ENCODE assay signal across 11 mouse cellular contexts in the genomic region with DNA sequence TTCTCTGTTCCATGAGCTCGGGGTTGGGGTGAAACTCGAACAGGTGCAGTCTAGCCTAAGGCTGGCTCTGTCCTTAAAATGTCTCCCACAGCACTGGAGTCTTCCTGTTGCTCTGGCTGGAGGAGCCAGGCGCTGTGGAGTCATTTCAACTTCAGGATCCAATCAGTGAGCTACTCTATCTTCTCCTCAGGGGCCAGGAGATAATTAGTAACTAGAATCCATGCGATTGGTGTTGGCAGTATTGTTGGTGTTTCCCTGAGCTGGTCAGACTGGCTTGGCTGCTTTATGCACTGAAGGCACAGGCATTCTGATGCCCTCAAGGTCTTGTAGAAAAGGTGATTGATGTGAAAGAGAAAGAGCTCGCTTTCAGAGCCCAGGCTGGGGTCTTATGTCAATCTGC. TPM values are rescaled to one million over a fixed set of nuclear protein-coding genes. Genes with fewer than 3 reads are reported as not detected.
DNase-seq lines count a peak whose midpoint lies in the region; ATAC-seq and TF ChIP-seq lines count a peak whose summit lies in the region.
"Had no signal": no experiment of that assay in that cellular context is flagged by ENCODE, and none has a peak within 500 bp of the region (broad histone marks: within the 10 kb centered on the region; RNA-seq: fewer than 3 reads in every experiment).

No protein-coding gene starts in this region.

- H3K4me2 ChIP-seq in embryonic facial prominence, embryonic 14.5 days (ENCODE audit: low read depth, low read length): peak overlapping the region; percentile 36
- H3K4me2 ChIP-seq in liver, embryonic 16.5 days (ENCODE audit: low read depth, low read length): 0 out of 2 replicates have a peak overlapping the region, but pooled peaks have one; percentile 0
- H3K4me2 ChIP-seq in hindbrain, postnatal 0 days (ENCODE audit: low read depth, low read length): no peak overlapping the region
- H3K4me2 ChIP-seq: hindbrain, embryonic 13.5 days; neural tube, embryonic 12.5 days had no signal

- H3K27me3 ChIP-seq in embryonic facial prominence, embryonic 14.5 days (replicated peaks; ENCODE audit: control insufficient read depth, insufficient read depth, low read length): no peaks in the 10 kb centered on the region
- no peaks in the 10 kb centered on the region for H3K27me3 ChIP-seq in liver, embryonic 16.5 days (ENCODE audit: control insufficient read depth, insufficient read depth, low read depth, low read length)
- H3K27me3 ChIP-seq in hindbrain, postnatal 0 days (ENCODE audit: insufficient read depth, low read length): no peaks in the 10 kb centered on the region
- H3K27me3 ChIP-seq: hindbrain, embryonic 13.5 days; neural tube, embryonic 12.5 days had no signal

- peak overlapping the region; percentile 21; the same call in 1 of the 2 replicates for H3K4me3 ChIP-seq in embryonic facial prominence, embryonic 14.5 days (ENCODE audit: low read depth, low read length)
- H3K4me3 ChIP-seq in liver, embryonic 16.5 days (ENCODE audit: low read depth, low read length): peak overlapping the region; percentile 13
- H3K4me3 ChIP-seq in hindbrain, postnatal 0 days (ENCODE audit: low read length): no peak overlapping the region
- H3K4me3 ChIP-seq: hindbrain, embryonic 13.5 days; neural tube, embryonic 12.5 days had no signal

- ATAC-seq in embryonic facial prominence, embryonic 14.5 days (ENCODE audit: low read depth): peak; percentile 76
- ATAC-seq in liver, embryonic 16.5 days (ENCODE audit: low read depth): peak; percentile 47; the same call in 1 of the 2 replicates
- ATAC-seq in hindbrain, postnatal 0 days: no peak

- H3K9ac ChIP-seq in embryonic facial prominence, embryonic 14.5 days (ENCODE audit: low read depth, low read length): no peak overlapping the region
- no peak overlapping the region for H3K9ac ChIP-seq in liver, embryonic 16.5 days (ENCODE audit: low read depth, low read length)
- no peak overlapping the region for H3K9ac ChIP-seq in hindbrain, postnatal 0 days (replicated peaks; ENCODE audit: low read length)
- H3K9ac ChIP-seq: hindbrain, embryonic 13.5 days; neural tube, embryonic 12.5 days had no signal

- no peaks in the 10 kb centered on the region for H3K9me3 ChIP-seq in embryonic facial prominence, embryonic 14.5 days (ENCODE audit: control insufficient read depth, low read length)
- no peaks in the 10 kb centered on the region for H3K9me3 ChIP-seq in liver, embryonic 16.5 days (replicated peaks; ENCODE audit: control insufficient read depth, low read length)
- no peaks in the 10 kb centered on the region for H3K9me3 ChIP-seq in hindbrain, postnatal 0 days (ENCODE audit: low read length)
- H3K9me3 ChIP-seq: hindbrain, embryonic 13.5 days; neural tube, embryonic 12.5 days had no signal

- H3K4me1 ChIP-seq in embryonic facial prominence, embryonic 14.5 days (ENCODE audit: control insufficient read depth, insufficient read depth, low read length): peaks cover 6% of the 10 kb centered on the region; the same call in 1 of the 2 replicates
- H3K4me1 ChIP-seq in liver, embryonic 16.5 days (ENCODE audit: control insufficient read depth, low read depth, low read length): peaks cover 3% of the 10 kb centered on the region
- no peaks in the 10 kb centered on the region for H3K4me1 ChIP-seq in hindbrain, postnatal 0 days (ENCODE audit: insufficient read depth, low read length)
- H3K4me1 ChIP-seq: hindbrain, embryonic 13.5 days; neural tube, embryonic 12.5 days had no signal

- WGBS in embryonic facial prominence, embryonic 14.5 days: 40% methylated on average over 5 of the region's 5 CpGs
- 48% methylated on average over 5 of the region's 5 CpGs for WGBS in liver, embryonic 16.5 days (ENCODE audit: insufficient replicate concordance)
- WGBS in hindbrain, postnatal 0 days: 65% methylated on average over 5 of the region's 5 CpGs

- peak; percentile 69 for DNase-seq in embryo, embryonic 10 days (ENCODE audit: low spot score)
- DNase-seq in embryo, embryonic 10.5 days (ENCODE audit: low spot score): no peak
- DNase-seq in embryonic facial prominence, embryonic 14.5 days (ENCODE audit: low spot score): peak; percentile 86
- DNase-seq in kidney, postnatal 10 days: peak; percentile 70
- DNase-seq in hindbrain, postnatal 0 days (ENCODE audit: low spot score): no peak
- DNase-seq in spleen, postnatal 36 days (ENCODE audit: low spot score in 2 of 2): no peak
- DNase-seq in natural killer cell, adult 2 months (ENCODE audit: low spot score in 2 of 2): no peak
- DNase-seq: right cerebral cortex, postnatal 4 days had no signal

- H3K36me3 ChIP-seq in embryonic facial prominence, embryonic 14.5 days (ENCODE audit: control insufficient read depth, insufficient read depth, low read length): no peaks in the 10 kb centered on the region
- H3K36me3 ChIP-seq in liver, embryonic 16.5 days (ENCODE audit: control insufficient read depth, insufficient read depth): no peaks in the 10 kb centered on the region
- no peaks in the 10 kb centered on the region for H3K36me3 ChIP-seq in hindbrain, postnatal 0 days (ENCODE audit: insufficient read depth, low read length)
- H3K36me3 ChIP-seq: hindbrain, embryonic 13.5 days; neural tube, embryonic 12.5 days had no signal

- H3K27ac ChIP-seq in embryonic facial prominence, embryonic 14.5 days (replicated peaks; ENCODE audit: low read depth, low read length): peak overlapping the region; percentile 35
- H3K27ac ChIP-seq in liver, embryonic 16.5 days (ENCODE audit: low read length): peak overlapping the region; percentile 1
- H3K27ac ChIP-seq in hindbrain, postnatal 0 days: no peak overlapping the region
- H3K27ac ChIP-seq: hindbrain, embryonic 13.5 days; neural tube, embryonic 12.5 days had no signal

- TF ChIP-seq CTCF in hindbrain, postnatal 0 days (IDR thresholded peaks at IDR 0.05; ENCODE audit: low read depth): no peak

RNA-seq across cellular contexts. Expression of gene Dnmbp, which starts 49.5 kb away (rescaled TPM):
- 15.3 and 18.8 TPM in 2 replicates for polyA plus RNA-seq in embryonic facial prominence, embryonic 14.5 days (2014; fragmentation: Nextera tagmentation; extraction: Ambion mirVana)
- 2.8 and 3.2 TPM in 2 replicates for polyA plus RNA-seq in liver, embryonic 16.5 days (2015; fragmentation: Nextera tagmentation; extraction: Ambion mirVana)
- total RNA-seq in hindbrain, postnatal 0 days (2014; rRNA removed): 12.8 and 13.3 TPM in 2 replicates
- 6.5 and 7.1 TPM in 2 replicates for polyA plus RNA-seq in hindbrain, postnatal 0 days (2015; fragmentation: Nextera tagmentation; extraction: Ambion mirVana)

Comparison
In these comparisons a context has a peak if more than half of its experiments do, and no peak if none do; other contexts are left out.
1. DNase-seq: peak in embryo, embryonic 10 days (single experiment), embryonic facial prominence, embryonic 14.5 days (single experiment) and kidney, postnatal 10 days (single experiment); none in embryo, embryonic 10.5 days (single experiment), hindbrain, postnatal 0 days (single experiment), spleen, postnatal 36 days (0 of 2) and natural killer cell, adult 2 months (0 of 2).